Mouse (Mus musculus): ENCODE data around the gene Cand1. TPM values are rescaled to one million over a fixed set of nuclear protein-coding genes. Genes with fewer than 3 reads are reported as not detected.
A peak's percentile ranks its signal among the peaks of the same experiment; 100 is the strongest.

The Cand1 gene
- polyA plus RNA-seq (2015; fragmentation: Nextera tagmentation; extraction: Ambion mirVana), result 56.3 and 64.0 TPM in 2 replicates

- Histone ChIP-seq H3K9me3 (no peaks in the 10 kb centered on the region), H3K4me3 (peak within 1 kb of the TSS; percentile 95), H3K36me3 (peaks cover 9% of the 10 kb centered on the region), H3K27ac (peak within 1 kb of the TSS; percentile 96), H3K4me2 (peak within 1 kb of the TSS; percentile 62), H3K4me1 (peaks cover 12% of the 10 kb centered on the region), H3K9ac (peak within 1 kb of the TSS; percentile 91), H3K27me3 (no peaks in the 10 kb centered on the region)
- under 1% methylated on average over 57 of the region's 67 CpGs for WGBS
- ATAC-seq (ENCODE audit: borderline replicate concordance, extremely low read depth, low FRiP score, low TSS enrichment), result peak; percentile 98
Measured at GRCm38 (mm10) chr10:119239969-119240721, at the start of gene Cand1. Gene Cand1 (minus strand): TSS chr10:119240055.

- H3K27ac ChIP-seq, result no peak overlapping the region
- H3K36me3 ChIP-seq, result no peaks in the 10 kb centered on the region
- H3K9me3 ChIP-seq, result no peaks in the 10 kb centered on the region
- H3K4me1 ChIP-seq, result no peaks in the 10 kb centered on the region
- 79% methylated on average over 10 of the region's 10 CpGs for WGBS
- H3K4me3 ChIP-seq, result no peak overlapping the region
- no peaks in the 10 kb centered on the region for H3K27me3 ChIP-seq
- no peak overlapping the region for H3K4me2 ChIP-seq
- ATAC-seq (ENCODE audit: borderline replicate concordance, extremely low read depth, low FRiP score, low TSS enrichment), result no peak
- no peak overlapping the region for H3K9ac ChIP-seq
Measured at GRCm38 (mm10) chr10:119278871-119279270, 39.0 kb upstream of the Cand1 start.

DNA sequence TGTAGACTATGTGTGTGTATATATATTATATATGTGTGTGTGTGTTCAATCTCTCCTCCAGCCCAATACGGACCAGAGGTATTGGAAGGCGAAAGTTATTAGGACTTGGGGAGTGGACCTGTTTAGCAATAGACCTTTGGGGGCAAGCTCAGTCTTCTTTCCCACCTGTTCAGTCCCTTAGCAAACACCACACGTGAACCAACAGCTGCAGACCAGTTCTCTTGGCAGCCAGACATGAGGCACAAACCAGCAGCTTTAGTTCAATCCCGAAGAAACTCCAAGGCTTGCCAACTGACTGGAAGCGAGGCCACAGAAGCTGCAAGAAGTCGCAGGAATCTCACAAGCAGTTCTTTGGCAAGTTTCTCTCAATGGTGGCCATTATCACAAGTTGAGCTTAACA lies 34.5 kb upstream of the Cand1 start:
- Histone ChIP-seq H3K9me3 (no peaks in the 10 kb centered on the region), H3K4me1 (no peaks in the 10 kb centered on the region), H3K36me3 (no peaks in the 10 kb centered on the region), H3K27me3 (no peaks in the 10 kb centered on the region), H3K4me2 (no peak overlapping the region), H3K4me3 (no peak overlapping the region), H3K9ac (no peak overlapping the region), H3K27ac (no peak overlapping the region)
- no peak for ATAC-seq (ENCODE audit: borderline replicate concordance, extremely low read depth, low FRiP score, low TSS enrichment)
- 85% methylated on average over 6 of the region's 6 CpGs for WGBS

DNA sequence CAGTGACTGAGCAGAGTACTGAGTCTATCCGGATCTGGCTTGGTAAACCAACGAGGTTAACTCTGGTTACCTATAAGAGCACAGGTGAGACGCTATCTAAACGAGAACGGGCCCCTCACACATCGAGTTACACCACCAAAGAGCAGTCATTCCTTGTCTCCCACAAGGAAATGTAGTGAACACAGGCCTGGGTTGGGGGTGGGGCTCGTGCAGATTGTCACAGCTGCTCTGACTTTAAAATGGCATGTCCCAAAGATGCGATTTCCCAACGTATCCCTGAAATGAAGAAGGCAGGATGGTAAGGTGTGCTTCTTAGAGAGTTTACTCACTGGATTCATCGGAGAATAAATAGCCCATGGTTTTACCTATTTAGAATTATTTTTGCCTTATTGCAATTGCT lies 32.7 kb upstream of the Cand1 start:
- H3K36me3 ChIP-seq, result no peaks in the 10 kb centered on the region
- no peaks in the 10 kb centered on the region for H3K4me1 ChIP-seq
- H3K4me2 ChIP-seq, result no peak overlapping the region
- H3K27me3 ChIP-seq, result no peaks in the 10 kb centered on the region
- WGBS, result 77% methylated on average over 10 of the region's 10 CpGs
- H3K27ac ChIP-seq, result no peak overlapping the region
- no peak overlapping the region for H3K4me3 ChIP-seq
- no peak for ATAC-seq (ENCODE audit: borderline replicate concordance, extremely low read depth, low FRiP score, low TSS enrichment)
- no peak overlapping the region for H3K9ac ChIP-seq
- H3K9me3 ChIP-seq, result no peaks in the 10 kb centered on the region

DNA sequence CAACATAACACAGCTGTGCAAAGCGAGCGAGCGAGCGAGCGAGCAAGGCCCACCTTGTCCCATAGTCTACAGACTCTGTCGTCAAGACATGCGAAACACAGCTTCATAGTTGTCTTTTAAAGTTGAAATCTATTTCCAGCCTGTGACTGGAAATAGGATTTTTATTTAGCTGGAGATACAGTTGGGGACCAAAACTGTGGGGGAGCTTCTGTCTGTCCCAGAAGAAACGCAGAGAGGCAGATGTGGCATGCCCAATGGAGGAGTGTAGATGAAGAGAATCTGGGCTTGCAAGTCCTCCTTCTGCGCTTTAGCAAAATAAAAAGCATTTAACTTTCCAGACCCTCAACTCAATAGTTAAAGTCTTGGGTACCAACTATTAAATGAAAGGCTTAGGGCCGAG lies 32.1 kb upstream of the Cand1 start:
- no peaks in the 10 kb centered on the region for H3K36me3 ChIP-seq
- ATAC-seq (ENCODE audit: borderline replicate concordance, extremely low read depth, low FRiP score, low TSS enrichment), result no peak
- no peaks in the 10 kb centered on the region for H3K9me3 ChIP-seq
- H3K27me3 ChIP-seq, result no peaks in the 10 kb centered on the region
- 87% methylated on average over 10 of the region's 10 CpGs for WGBS
- H3K4me1 ChIP-seq, result no peaks in the 10 kb centered on the region
- no peak overlapping the region for H3K4me3 ChIP-seq
- no peak overlapping the region for H3K9ac ChIP-seq
- H3K27ac ChIP-seq, result no peak overlapping the region
- no peak overlapping the region for H3K4me2 ChIP-seq

DNA sequence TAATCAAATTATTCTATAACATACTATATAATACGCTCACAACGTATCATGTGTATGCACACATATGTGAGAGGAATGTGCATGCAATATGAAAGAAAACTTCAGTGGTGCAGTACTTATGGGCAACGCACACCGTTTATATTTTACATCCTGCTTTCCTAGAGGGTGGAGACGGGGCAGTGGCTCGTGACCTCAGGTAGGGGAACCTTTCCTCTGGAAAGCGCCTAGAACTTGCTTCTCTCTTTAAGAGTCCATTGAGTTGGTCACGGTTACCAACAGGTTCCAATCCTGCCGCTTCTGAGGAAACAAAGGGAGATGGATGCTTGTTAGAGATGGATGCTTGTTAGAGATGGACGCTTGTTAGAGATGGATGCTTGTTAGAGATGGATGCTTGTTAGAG lies 31.2 kb upstream of the Cand1 start:
- no peak overlapping the region for H3K27ac ChIP-seq
- no peak overlapping the region for H3K9ac ChIP-seq
- no peaks in the 10 kb centered on the region for H3K9me3 ChIP-seq
- no peak overlapping the region for H3K4me2 ChIP-seq
- WGBS, result 81% methylated on average over 10 of the region's 10 CpGs
- H3K36me3 ChIP-seq, result no peaks in the 10 kb centered on the region
- no peaks in the 10 kb centered on the region for H3K4me1 ChIP-seq
- H3K4me3 ChIP-seq, result no peak overlapping the region
- no peaks in the 10 kb centered on the region for H3K27me3 ChIP-seq
- ATAC-seq (ENCODE audit: borderline replicate concordance, extremely low read depth, low FRiP score, low TSS enrichment), result no peak

- Histone ChIP-seq H3K4me2 (no peak overlapping the region), H3K36me3 (no peaks in the 10 kb centered on the region), H3K4me1 (no peaks in the 10 kb centered on the region), H3K9me3 (no peaks in the 10 kb centered on the region), H3K27ac (no peak overlapping the region), H3K9ac (no peak overlapping the region), H3K4me3 (no peak overlapping the region), H3K27me3 (no peaks in the 10 kb centered on the region)
- ATAC-seq (ENCODE audit: borderline replicate concordance, extremely low read depth, low FRiP score, low TSS enrichment), result no peak
- 80% methylated on average over 12 of the region's 12 CpGs for WGBS
Measured at GRCm38 (mm10) chr10:119270384-119270985, 30.6 kb upstream of the Cand1 start.

DNA sequence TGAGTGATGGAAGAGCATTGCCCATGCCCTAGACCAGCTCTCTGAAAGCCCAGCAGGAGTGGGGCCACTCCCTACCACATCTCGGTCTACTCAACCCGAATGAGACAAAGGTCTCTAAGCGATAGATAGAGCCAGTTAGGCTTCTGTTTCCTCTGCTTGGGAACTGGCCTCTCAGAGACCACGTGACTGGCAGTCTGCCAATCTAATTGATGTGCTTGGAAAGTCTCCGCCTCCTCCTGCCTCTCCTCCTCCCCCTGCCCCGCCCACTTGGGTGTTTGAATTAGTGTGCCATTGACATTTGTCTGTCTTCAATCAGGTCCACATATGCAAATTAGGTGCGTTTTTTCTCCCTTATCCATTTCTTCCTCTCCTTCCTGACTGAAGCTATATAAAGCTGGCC lies 24.9 kb upstream of the Cand1 start:
- no peak for ATAC-seq (ENCODE audit: borderline replicate concordance, extremely low read depth, low FRiP score, low TSS enrichment)
- 75% methylated on average over 7 of the region's 7 CpGs for WGBS

GRCm38 (mm10) chr10:119262821-119263220 lies 23.0 kb upstream of the Cand1 start:
- H3K9me3 ChIP-seq, result no peaks in the 10 kb centered on the region
- H3K4me1 ChIP-seq, result no peaks in the 10 kb centered on the region
- H3K4me3 ChIP-seq, result no peak overlapping the region
- no peak overlapping the region for H3K9ac ChIP-seq
- 75% methylated on average over 5 of the region's 5 CpGs for WGBS
- ATAC-seq (ENCODE audit: borderline replicate concordance, extremely low read depth, low FRiP score, low TSS enrichment), result no peak
- H3K27ac ChIP-seq, result no peak overlapping the region
- H3K4me2 ChIP-seq, result no peak overlapping the region
- H3K36me3 ChIP-seq, result no peaks in the 10 kb centered on the region
- H3K27me3 ChIP-seq, result no peaks in the 10 kb centered on the region

More for the DNA sequence above, 24.9 kb upstream of the Cand1 start:
- no peak overlapping the region for H3K27ac ChIP-seq
- no peaks in the 10 kb centered on the region for H3K9me3 ChIP-seq
- no peak overlapping the region for H3K4me3 ChIP-seq
- H3K36me3 ChIP-seq, result no peaks in the 10 kb centered on the region
- no peaks in the 10 kb centered on the region for H3K27me3 ChIP-seq
- H3K4me2 ChIP-seq, result no peak overlapping the region
- H3K4me1 ChIP-seq, result no peaks in the 10 kb centered on the region
- H3K9ac ChIP-seq, result no peak overlapping the region

DNA sequence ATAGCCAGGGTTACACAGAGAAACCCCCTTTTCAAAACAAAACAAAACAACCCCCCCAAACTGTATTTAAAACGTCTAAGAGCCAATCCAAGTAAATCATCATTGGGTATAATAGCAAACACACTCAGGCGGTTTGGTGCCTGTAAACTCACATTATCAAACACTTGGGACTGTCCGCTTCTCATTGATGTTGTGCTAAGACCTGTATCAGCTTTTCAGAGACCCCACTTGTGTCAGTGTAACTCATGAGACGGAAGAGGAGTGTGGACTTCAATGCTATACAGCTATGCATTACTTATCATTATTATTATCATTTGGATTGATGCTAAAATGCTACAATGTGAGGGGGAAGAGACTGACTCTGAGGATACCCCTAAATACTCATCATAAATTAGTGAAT lies 18.0 kb upstream of the Cand1 start:
- 67% methylated on average over 4 of the region's 4 CpGs for WGBS
- ATAC-seq (ENCODE audit: borderline replicate concordance, extremely low read depth, low FRiP score, low TSS enrichment), result no peak
- no peaks in the 10 kb centered on the region for H3K27me3 ChIP-seq
- H3K4me2 ChIP-seq, result no peak overlapping the region
- no peak overlapping the region for H3K9ac ChIP-seq
- H3K9me3 ChIP-seq, result no peaks in the 10 kb centered on the region
- no peaks in the 10 kb centered on the region for H3K4me1 ChIP-seq
- H3K36me3 ChIP-seq, result no peaks in the 10 kb centered on the region
- H3K27ac ChIP-seq, result no peak overlapping the region
- H3K4me3 ChIP-seq, result no peak overlapping the region

GRCm38 (mm10) chr10:119244146-119244545 lies 4.3 kb upstream of the Cand1 start:
- Histone ChIP-seq H3K27me3 (no peaks in the 10 kb centered on the region), H3K9ac (no peak overlapping the region), H3K4me2 (no peak overlapping the region), H3K9me3 (no peaks in the 10 kb centered on the region), H3K27ac (no peak overlapping the region), H3K36me3 (no peaks in the 10 kb centered on the region), H3K4me1 (no peaks in the 10 kb centered on the region), H3K4me3 (no peak overlapping the region)
- ATAC-seq (ENCODE audit: borderline replicate concordance, extremely low read depth, low FRiP score, low TSS enrichment), result no peak
- 86% methylated on average over 14 of the region's 14 CpGs for WGBS

- no peaks in the 10 kb centered on the region for H3K9me3 ChIP-seq
Measured at GRCm38 (mm10) chr10:119240722-119241089, 851 bp upstream of the Cand1 start.

More at GRCm38 (mm10) chr10:119240722-119241089, 851 bp upstream of the Cand1 start:
- Histone ChIP-seq H3K4me3 (peak overlapping the region; percentile 95), H3K4me2 (peak overlapping the region; percentile 62), H3K9ac (peak overlapping the region; percentile 69), H3K36me3 (peaks cover 6% of the 10 kb centered on the region), H3K27ac (peak overlapping the region; percentile 96), H3K4me1 (peaks cover 12% of the 10 kb centered on the region), H3K27me3 (no peaks in the 10 kb centered on the region)
- 4% methylated on average over 9 of the region's 9 CpGs for WGBS
- ATAC-seq (ENCODE audit: borderline replicate concordance, extremely low read depth, low FRiP score, low TSS enrichment), result no peak
